Mouse (Mus musculus) myocyte (in vitro differentiated cells): ENCODE measurements at regions not wholly inside any gene's neighbourhood (a gene's known extent, or its start where the extent isn't known, plus 50 kb on each side); places are given as distances from the start of the nearest gene placed in this dataset.

Experiments used
- H3K27me3 ChIP-seq: one replicate; pipeline ENCODE4 v1.6.1; 2011; ENCODE audit not compliant: control insufficient read depth, insufficient read depth, insufficient read length
- H3K36me3 ChIP-seq: one replicate; pipeline ENCODE4 v1.6.1; 2011; ENCODE audit not compliant: control insufficient read depth, insufficient read depth
- H3K4me2 ChIP-seq: one replicate; pipeline ENCODE4 v1.6.1; 2011; ENCODE audit warnings: low read depth, control low read depth
- H3K4me3 ChIP-seq: one replicate; pipeline ENCODE4 v1.5.1; 2011; ENCODE audit warnings: mild to moderate bottlenecking, control low read depth, moderate library complexity
- H3K79me2 ChIP-seq: one replicate; pipeline ENCODE4 v1.6.1; 2011; ENCODE audit not compliant: control insufficient read depth, insufficient read depth
- H3ac ChIP-seq: one replicate; pipeline ENCODE4 v1.6.1; 2011; ENCODE audit not compliant: control insufficient read depth, insufficient read length
- CEBPB ChIP-seq: IDR thresholded peaks from 2 replicates; pipeline ENCODE4 v1.6.1; 2011; ENCODE audit warnings: mild to moderate bottlenecking, moderate library complexity; ENCODE audit not compliant: poor library complexity, insufficient read depth, severe bottlenecking
- E2F4 ChIP-seq: IDR thresholded peaks from one replicate; pipeline ENCODE4 v1.6.1; 2011; ENCODE audit warnings: mild to moderate bottlenecking, control low read depth, moderate library complexity; ENCODE audit not compliant: insufficient read depth
- MAX ChIP-seq: IDR thresholded peaks from one replicate; pipeline ENCODE4 v1.6.1; 2011; ENCODE audit warnings: low read depth, mild to moderate bottlenecking, control low read depth
- MYOD1 ChIP-seq, 3 experiments: IDR thresholded peaks; one replicate each; pipeline ENCODE4 v1.6.1; 2011; ENCODE audit warnings: control low read depth in 2 of 3, low read depth in 2 of 3, mild to moderate bottlenecking in 2 of 3, moderate library complexity in 1 of 3; ENCODE audit not compliant: insufficient read length in 2 of 3, control insufficient read depth in 1 of 3
- MYOG ChIP-seq, 3 experiments: IDR thresholded peaks; one replicate each; pipeline ENCODE4 v1.6.1; 2011; ENCODE audit warnings: control low read depth in 2 of 3, low read depth in 2 of 3, mild to moderate bottlenecking in 2 of 3; ENCODE audit not compliant: insufficient read length in 2 of 3, control insufficient read depth in 1 of 3, insufficient read depth in 1 of 3
- POLR2A ChIP-seq: IDR thresholded peaks from one replicate; pipeline ENCODE4 v1.6.1; 2011; ENCODE audit warnings: low read depth, mild to moderate bottlenecking, control low read depth, moderate library complexity; ENCODE audit not compliant: insufficient read length
- POLR2AphosphoS2 ChIP-seq: IDR thresholded peaks from one replicate; pipeline ENCODE4 v1.6.1; 2011; ENCODE audit warnings: low read depth, control low read depth; ENCODE audit not compliant: insufficient read length
- REST ChIP-seq: IDR thresholded peaks from one replicate; pipeline ENCODE4 v1.6.1; 2011; ENCODE audit warnings: mild to moderate bottlenecking, control low read depth, moderate library complexity; ENCODE audit not compliant: insufficient read depth, insufficient read length
- SRF ChIP-seq: IDR thresholded peaks from one replicate; pipeline ENCODE4 v1.6.1; 2011; ENCODE audit warnings: low read depth; ENCODE audit not compliant: control insufficient read depth, insufficient read length
- TCF12 ChIP-seq: IDR thresholded peaks from one replicate; pipeline ENCODE4 v1.6.1; 2011; ENCODE audit warnings: mild to moderate bottlenecking, control low read depth; ENCODE audit not compliant: poor library complexity, insufficient read depth, severe bottlenecking
- TCF3 ChIP-seq: IDR thresholded peaks from one replicate; pipeline ENCODE4 v1.6.1; 2011; ENCODE audit warnings: low read depth, control low read depth; ENCODE audit not compliant: insufficient read length
- USF1 ChIP-seq: IDR thresholded peaks from one replicate; pipeline ENCODE4 v1.6.1; 2011; ENCODE audit warnings: low read depth, mild to moderate bottlenecking, control low read depth, moderate library complexity

GRCm38 (mm10) chr10:17355476-17355875 is 367.5 kb upstream of the Cited2 start:
- TF ChIP-seq TCF12 (no peak), MAX (no peak), CEBPB (no peak), SRF (no peak)
- Histone ChIP-seq H3K36me3 (no peaks in the 10 kb centered on the region), H3ac (no peak overlapping the region), H3K27me3 (no peaks in the 10 kb centered on the region), H3K79me2 (no peaks in the 10 kb centered on the region), H3K4me2 (no peak overlapping the region), H3K4me3 (no peak overlapping the region)

- H3K4me3 ChIP-seq = no peak overlapping the region
- H3K36me3 ChIP-seq = no peaks in the 10 kb centered on the region
- peak; percentile 45; the same call in 1 of the 2 replicates for TF ChIP-seq CEBPB
- no peak for TF ChIP-seq MYOG (IDR thresholded peaks at IDR 0.05; ENCODE audit: control insufficient read depth in 1 of 3, insufficient read depth in 1 of 3, insufficient read length in 2 of 3, low read depth in 2 of 3)
- no peaks in the 10 kb centered on the region for H3K79me2 ChIP-seq
- no peak overlapping the region for H3K4me2 ChIP-seq
- H3ac ChIP-seq = no peak overlapping the region
- no peaks in the 10 kb centered on the region for H3K27me3 ChIP-seq
Observed at GRCm38 (mm10) chr10:17356041-17356440, 367.0 kb upstream of the Cited2 start.

GRCm38 (mm10) chr10:17362643-17363042 is 360.4 kb upstream of the Cited2 start:
- H3K4me2 ChIP-seq = no peak overlapping the region
- H3K4me3 ChIP-seq = no peak overlapping the region
- H3ac ChIP-seq = no peak overlapping the region
- no peaks in the 10 kb centered on the region for H3K79me2 ChIP-seq
- no peaks in the 10 kb centered on the region for H3K27me3 ChIP-seq
- TF ChIP-seq REST (no peak), CEBPB (peak; percentile 24; the same call in 1 of the 2 replicates), MAX (no peak), MYOG (IDR thresholded peaks at IDR 0.05; ENCODE audit: control insufficient read depth in 1 of 3, insufficient read depth in 1 of 3, insufficient read length in 2 of 3, low read depth in 2 of 3) (no peak), TCF3 (no peak), TCF12 (no peak), E2F4 (no peak)
- no peaks in the 10 kb centered on the region for H3K36me3 ChIP-seq

GRCm38 (mm10) chr10:17366042-17366740 is 356.8 kb upstream of the Cited2 start:
- Histone ChIP-seq H3K4me3 (no peak overlapping the region), H3K27me3 (no peaks in the 10 kb centered on the region), H3ac (no peak overlapping the region), H3K36me3 (no peaks in the 10 kb centered on the region), H3K4me2 (peak overlapping the region; percentile 22), H3K79me2 (no peaks in the 10 kb centered on the region)
- TF ChIP-seq REST (no peak), MYOD1 (IDR thresholded peaks at IDR 0.05; ENCODE audit: control insufficient read depth in 1 of 3, insufficient read length in 2 of 3, low read depth in 2 of 3) (no peak), POLR2A (no peak), TCF3 (no peak), USF1 (no peak), SRF (no peak), CEBPB (no peak), POLR2AphosphoS2 (no peak), TCF12 (no peak), MYOG (IDR thresholded peaks at IDR 0.05; ENCODE audit: control insufficient read depth in 1 of 3, insufficient read depth in 1 of 3, insufficient read length in 2 of 3, low read depth in 2 of 3) (no peak), E2F4 (no peak), MAX (no peak)

- Histone ChIP-seq H3K36me3 (no peaks in the 10 kb centered on the region), H3ac (no peak overlapping the region), H3K27me3 (no peaks in the 10 kb centered on the region), H3K79me2 (no peaks in the 10 kb centered on the region), H3K4me2 (peak overlapping the region; percentile 30), H3K4me3 (no peak overlapping the region)
- TF ChIP-seq E2F4 (no peak), USF1 (no peak), MAX (no peak), SRF (no peak), MYOD1 (IDR thresholded peaks at IDR 0.05; ENCODE audit: control insufficient read depth in 1 of 3, insufficient read length in 2 of 3, low read depth in 2 of 3) (no peak), MYOG (IDR thresholded peaks at IDR 0.05; ENCODE audit: control insufficient read depth in 1 of 3, insufficient read depth in 1 of 3, insufficient read length in 2 of 3, low read depth in 2 of 3) (no peak), CEBPB (no peak), POLR2AphosphoS2 (no peak)
Observed at GRCm38 (mm10) chr10:17367026-17367425, 356.0 kb upstream of the Cited2 start.
